Mouse (Mus musculus) liver, embryonic 14.5 days (tissue): Measurements from ENCODE around the gene Psmd7.

ENCODE experiments used
- CTCF ChIP-seq: IDR thresholded peaks from 2 replicates; pipeline ENCODE4 v1.5.1; 2016; ENCODE audit warnings: antibody characterized with exemption, low read depth, control low read depth
- EP300 ChIP-seq: IDR thresholded peaks from 2 replicates; pipeline ENCODE4 v1.6.1; 2016; ENCODE audit warnings: antibody characterized with exemption, low read depth

- no peak for TF ChIP-seq CTCF
- TF ChIP-seq EP300, result no peak
These were observed 9.5 kb upstream of the Psmd7 start for GRCm38 (mm10) chr8:107597731-107598130.
